Mouse (Mus musculus) right cerebral cortex, postnatal 14 days (tissue): ENCODE measurements at regions not wholly inside any gene's neighbourhood (a gene's known extent, or its start where the extent isn't known, plus 50 kb on each side); places are given as distances from the start of the nearest gene placed in this dataset.

Source experiments
- DNase-seq: peaks from one replicate; pipeline ENCODE4 v3.0.0; 2022

GRCm38 (mm10) chr5:73803431-73803830, 152.3 kb downstream of the Spata18 start:
- no peak for DNase-seq

- DNase-seq: no peak
Observed at GRCm38 (mm10) chr5:73804556-73805230, 153.5 kb downstream of the Spata18 start.

- DNase-seq: no peak
Observed at GRCm38 (mm10) chr5:73810660-73811059, 159.5 kb downstream of the Spata18 start.

- no peak for DNase-seq
Observed at GRCm38 (mm10) chr5:73811094-73811521, 159.9 kb downstream of the Spata18 start.

GRCm38 (mm10) chr5:73815752-73816151, 164.6 kb downstream of the Spata18 start:
- no peak for DNase-seq

- no peak for DNase-seq
Observed at GRCm38 (mm10) chr5:73817180-73817579, 166.0 kb downstream of the Spata18 start.

GRCm38 (mm10) chr5:73821956-73822545, 170.9 kb downstream of the Spata18 start:
- no peak for DNase-seq

GRCm38 (mm10) chr5:73823421-73823820, 172.2 kb downstream of the Spata18 start:
- DNase-seq: no peak

GRCm38 (mm10) chr5:73826941-73827340, 175.8 kb downstream of the Spata18 start:
- DNase-seq: no peak

GRCm38 (mm10) chr5:73833721-73834120, 182.5 kb downstream of the Spata18 start:
- no peak for DNase-seq

GRCm38 (mm10) chr5:73843776-73844175, 192.6 kb downstream of the Spata18 start:
- no peak for DNase-seq

- DNase-seq: no peak
Observed at GRCm38 (mm10) chr5:73846096-73846782, 195.1 kb downstream of the Spata18 start.

GRCm38 (mm10) chr5:73846783-73847151, 195.6 kb downstream of the Spata18 start:
- DNase-seq: no peak

GRCm38 (mm10) chr5:73851501-73851900, 200.3 kb downstream of the Spata18 start:
- DNase-seq: no peak

- DNase-seq: peak; percentile 82
Observed at GRCm38 (mm10) chr5:73854025-73854773, 203.0 kb downstream of the Spata18 start.

- peak; percentile 15 for DNase-seq
Observed at GRCm38 (mm10) chr5:73854774-73855371, 203.7 kb downstream of the Spata18 start.

- no peak for DNase-seq
Observed at GRCm38 (mm10) chr5:73859320-73859719, 208.1 kb downstream of the Spata18 start.

GRCm38 (mm10) chr5:73864138-73864761, 204.0 kb downstream of the Usp46 start:
- peak; percentile 76 for DNase-seq

- DNase-seq: no peak
Observed at GRCm38 (mm10) chr5:73872641-73873421, 195.4 kb downstream of the Usp46 start.

- DNase-seq: no peak
Observed at GRCm38 (mm10) chr5:73874770-73875169, 193.5 kb downstream of the Usp46 start.

- no peak for DNase-seq
Observed at GRCm38 (mm10) chr5:73875847-73876246, 192.4 kb downstream of the Usp46 start.

GRCm38 (mm10) chr5:73880936-73881335, 187.3 kb downstream of the Usp46 start:
- DNase-seq: no peak
